Mouse (Mus musculus): ENCODE results near the gene Ggct. TPM values are rescaled to one million over a fixed set of nuclear protein-coding genes. Genes with fewer than 3 reads are reported as not detected.
"Not testable (repeated sequence)": the region's sequence is repeated elsewhere in the genome, so short reads cannot be mapped to it uniquely, and the experiment has no call there.

The Ggct gene
- polyA plus RNA-seq, 1 experiment from 2014 or later: 4.0 TPM

- H3K4me2 ChIP-seq: peak overlapping the region; percentile 7; the same call in 1 of the 2 replicates
- H3K27me3 ChIP-seq: peaks cover 38% of the 10 kb centered on the region
- H3K36me3 ChIP-seq (replicated peaks): no peaks in the 10 kb centered on the region
- H3K9me3 ChIP-seq (replicated peaks): no peaks in the 10 kb centered on the region
- H3K4me3 ChIP-seq (replicated peaks): no peak overlapping the region
- no peak overlapping the region for H3K27ac ChIP-seq (replicated peaks)
- ATAC-seq (ENCODE audit: insufficient read depth): no peak
- 62% methylated on average over 9 of the region's 9 CpGs for WGBS (ENCODE audit: insufficient replicate concordance)
- H3K9ac ChIP-seq: no peak overlapping the region
- peaks cover 8% of the 10 kb centered on the region; the same call in 1 of the 2 replicates for H3K4me1 ChIP-seq (replicated peaks)
These were observed 22.2 kb downstream of the Ggct start for GRCm38 (mm10) chr6:54970506-54970905.

GRCm38 (mm10) chr6:54969801-54970200 lies 22.9 kb downstream of the Ggct start:
- H3K4me3 ChIP-seq (replicated peaks): no peak overlapping the region
- no peak overlapping the region for H3K9ac ChIP-seq
- peaks cover 8% of the 10 kb centered on the region; the same call in 1 of the 2 replicates for H3K4me1 ChIP-seq (replicated peaks)

GRCm38 (mm10) chr6:54967591-54967990 lies 25.2 kb downstream of the Ggct start:
- Histone ChIP-seq H3K4me3 (replicated peaks) (no peak overlapping the region), H3K27me3 (peaks cover 25% of the 10 kb centered on the region), H3K9ac (no peak overlapping the region), H3K36me3 (replicated peaks) (no peaks in the 10 kb centered on the region), H3K4me1 (replicated peaks) (peaks cover 8% of the 10 kb centered on the region; the same call in 1 of the 2 replicates), H3K27ac (replicated peaks) (no peak overlapping the region), H3K9me3 (replicated peaks) (no peaks in the 10 kb centered on the region), H3K4me2 (no peak overlapping the region)
- WGBS (ENCODE audit: insufficient replicate concordance): 37% methylated on average over 10 of the region's 10 CpGs
- no peak for ATAC-seq (ENCODE audit: insufficient read depth)

More at GRCm38 (mm10) chr6:54969801-54970200, 22.9 kb downstream of the Ggct start:
- H3K36me3 ChIP-seq (replicated peaks): no peaks in the 10 kb centered on the region
- peaks cover 38% of the 10 kb centered on the region for H3K27me3 ChIP-seq
- ATAC-seq (ENCODE audit: insufficient read depth): no peak
- WGBS (ENCODE audit: insufficient replicate concordance): 54% methylated on average over 2 of the region's 2 CpGs
- H3K4me2 ChIP-seq: no peak overlapping the region
- no peak overlapping the region for H3K27ac ChIP-seq (replicated peaks)
- no peaks in the 10 kb centered on the region for H3K9me3 ChIP-seq (replicated peaks)

GRCm38 (mm10) chr6:54965234-54965633 lies 27.5 kb downstream of the Ggct start:
- Histone ChIP-seq H3K27ac (replicated peaks) (no peak overlapping the region), H3K9me3 (replicated peaks) (no peaks in the 10 kb centered on the region), H3K4me1 (replicated peaks) (no peaks in the 10 kb centered on the region), H3K9ac (no peak overlapping the region), H3K27me3 (0 out of 2 replicates have a peak, but pooled peaks cover 8% of the 10 kb centered on the region), H3K36me3 (replicated peaks) (no peaks in the 10 kb centered on the region), H3K4me3 (replicated peaks) (no peak overlapping the region), H3K4me2 (no peak overlapping the region)
- no peak for ATAC-seq (ENCODE audit: insufficient read depth)
- WGBS (ENCODE audit: insufficient replicate concordance): 53% methylated on average over 5 of the region's 5 CpGs

GRCm38 (mm10) chr6:54964755-54965154 lies 28.0 kb downstream of the Ggct start:
- H3K4me2 ChIP-seq: no peak overlapping the region
- H3K27ac ChIP-seq (replicated peaks): no peak overlapping the region
- no peaks in the 10 kb centered on the region for H3K36me3 ChIP-seq (replicated peaks)
- H3K4me1 ChIP-seq (replicated peaks): no peaks in the 10 kb centered on the region
- no peak overlapping the region for H3K4me3 ChIP-seq (replicated peaks)
- H3K27me3 ChIP-seq: 0 out of 2 replicates have a peak, but pooled peaks cover 5% of the 10 kb centered on the region
- no peaks in the 10 kb centered on the region for H3K9me3 ChIP-seq (replicated peaks)
- WGBS (ENCODE audit: insufficient replicate concordance): 41% methylated on average over 1 of the region's 1 CpGs
- ATAC-seq (ENCODE audit: insufficient read depth): no peak
- H3K9ac ChIP-seq: no peak overlapping the region

GRCm38 (mm10) chr6:54963599-54963998 lies 29.2 kb downstream of the Ggct start:
- 55% methylated on average over 2 of the region's 2 CpGs for WGBS (ENCODE audit: insufficient replicate concordance)
- no peaks in the 10 kb centered on the region for H3K36me3 ChIP-seq (replicated peaks)
- no peaks in the 10 kb centered on the region for H3K9me3 ChIP-seq (replicated peaks)
- no peak overlapping the region for H3K27ac ChIP-seq (replicated peaks)
- H3K27me3 ChIP-seq: no peaks in the 10 kb centered on the region
- H3K9ac ChIP-seq: no peak overlapping the region
- no peak overlapping the region for H3K4me3 ChIP-seq (replicated peaks)
- H3K4me2 ChIP-seq: no peak overlapping the region
- H3K4me1 ChIP-seq (replicated peaks): no peaks in the 10 kb centered on the region
- no peak for ATAC-seq (ENCODE audit: insufficient read depth)

- no peaks in the 10 kb centered on the region for H3K27me3 ChIP-seq
- H3K36me3 ChIP-seq (replicated peaks): no peaks in the 10 kb centered on the region
- no peak overlapping the region for H3K27ac ChIP-seq (replicated peaks)
- H3K9me3 ChIP-seq (replicated peaks): no peaks in the 10 kb centered on the region
- ATAC-seq (ENCODE audit: insufficient read depth): no peak
- H3K4me1 ChIP-seq (replicated peaks): no peaks in the 10 kb centered on the region
- no peak overlapping the region for H3K4me3 ChIP-seq (replicated peaks)
- H3K9ac ChIP-seq: no peak overlapping the region
- no peak overlapping the region for H3K4me2 ChIP-seq
- 61% methylated on average over 8 of the region's 8 CpGs for WGBS (ENCODE audit: insufficient replicate concordance)
These were observed 35.1 kb downstream of the Ggct start for GRCm38 (mm10) chr6:54957655-54958054.

- H3K4me1 ChIP-seq (replicated peaks): no peaks in the 10 kb centered on the region
- H3K4me2 ChIP-seq: no peak overlapping the region
- no peaks in the 10 kb centered on the region for H3K36me3 ChIP-seq (replicated peaks)
- WGBS (ENCODE audit: insufficient replicate concordance): 48% methylated on average over 1 of the region's 1 CpGs
- H3K4me3 ChIP-seq (replicated peaks): no peak overlapping the region
- H3K27me3 ChIP-seq: no peaks in the 10 kb centered on the region
- H3K9me3 ChIP-seq (replicated peaks): no peaks in the 10 kb centered on the region
- H3K9ac ChIP-seq: no peak overlapping the region
- H3K27ac ChIP-seq (replicated peaks): 0 out of 2 replicates have a peak overlapping the region, but pooled peaks have one; percentile 33
- ATAC-seq (ENCODE audit: insufficient read depth): no peak
These were observed 36.3 kb downstream of the Ggct start for GRCm38 (mm10) chr6:54956425-54956824.

GRCm38 (mm10) chr6:54955949-54956348 lies 36.8 kb downstream of the Ggct start:
- H3K4me3 ChIP-seq (replicated peaks): no peak overlapping the region
- H3K27me3 ChIP-seq: no peaks in the 10 kb centered on the region
- no peak overlapping the region for H3K9ac ChIP-seq
- H3K36me3 ChIP-seq (replicated peaks): no peaks in the 10 kb centered on the region
- no peaks in the 10 kb centered on the region for H3K4me1 ChIP-seq (replicated peaks)
- no peak for ATAC-seq (ENCODE audit: insufficient read depth)
- H3K27ac ChIP-seq (replicated peaks): 0 out of 2 replicates have a peak overlapping the region, but pooled peaks have one; percentile 33
- no peaks in the 10 kb centered on the region for H3K9me3 ChIP-seq (replicated peaks)
- H3K4me2 ChIP-seq: no peak overlapping the region

GRCm38 (mm10) chr6:54954659-54955414 lies 37.9 kb downstream of the Ggct start:
- H3K36me3 ChIP-seq (replicated peaks): no peaks in the 10 kb centered on the region
- H3K9me3 ChIP-seq (replicated peaks): no peaks in the 10 kb centered on the region
- H3K4me3 ChIP-seq (replicated peaks): no peak overlapping the region
- no peak overlapping the region for H3K4me2 ChIP-seq
- WGBS (ENCODE audit: insufficient replicate concordance): 24% methylated on average over 10 of the region's 10 CpGs
- no peak overlapping the region for H3K9ac ChIP-seq
- no peaks in the 10 kb centered on the region for H3K4me1 ChIP-seq (replicated peaks)
- H3K27ac ChIP-seq (replicated peaks): peak overlapping the region; percentile 64
- no peaks in the 10 kb centered on the region for H3K27me3 ChIP-seq
- ATAC-seq (ENCODE audit: insufficient read depth): no peak

- not testable (repeated sequence) for H3K36me3 ChIP-seq (replicated peaks); ATAC-seq (ENCODE audit: insufficient read depth); H3K9ac ChIP-seq; H3K27ac ChIP-seq (replicated peaks); H3K27me3 ChIP-seq; H3K4me3 ChIP-seq (replicated peaks); H3K4me1 ChIP-seq (replicated peaks); H3K4me2 ChIP-seq; H3K9me3 ChIP-seq (replicated peaks)
- WGBS (ENCODE audit: insufficient replicate concordance): 74% methylated on average over 4 of the region's 4 CpGs
These were observed 39.4 kb downstream of the Ggct start for GRCm38 (mm10) chr6:54953399-54953798.

Data from liver, embryonic 15.5 days (tissue).